Mouse (Mus musculus) liver, postnatal 0 days (tissue): ENCODE measurements around the gene Mroh7.

Experiments
- CTCF ChIP-seq: sonication (generic); IDR thresholded peaks from 2 replicates; pipeline ENCODE4 v1.5.1; 2016; ENCODE audit warnings: antibody characterized with exemption, low read depth
- EP300 ChIP-seq: IDR thresholded peaks from 2 replicates; pipeline ENCODE4 v1.6.1; 2016; ENCODE audit warnings: antibody characterized with exemption, low read depth, mild to moderate bottlenecking

GRCm38 (mm10) chr4:106634086-106634479 lies 96.6 kb downstream of the Mroh7 start:
- TF ChIP-seq CTCF = no peak
- TF ChIP-seq EP300 = no peak
